Mouse (Mus musculus) ovary, postnatal 14 days (tissue): ENCODE results near the gene Fbxo42.

Experiments
- DNase-seq: peaks from one replicate; pipeline ENCODE4 v3.0.0; 2022; ENCODE audit warnings: low spot score

Fbxo42 gene

GRCm38 (mm10) chr4:141251071-141251470, 103.4 kb downstream of the Fbxo42 start:
- DNase-seq: no peak

- no peak for DNase-seq
Measured at GRCm38 (mm10) chr4:141252641-141253040, 104.9 kb downstream of the Fbxo42 start.
